Mouse (Mus musculus) limb, embryonic 14.5 days (tissue): ENCODE data around the gene Rtel1. TPM values are rescaled to one million over a fixed set of nuclear protein-coding genes. Genes with fewer than 3 reads are reported as not detected.
"Not testable (repeated sequence)": the region's sequence is repeated elsewhere in the genome, so short reads cannot be mapped to it uniquely, and the experiment has no call there.

Source experiments
- ATAC-seq: fragments of 200-750 bp; cut with Nextera tagmentation; 2 replicates; pipeline ENCODE4 v1.8.0; 2017; ENCODE audit warnings: low read depth, moderate number of reproducible peaks, moderate TSS enrichment; ENCODE audit not compliant: low FRiP score
- DNase-seq: peaks from one replicate; pipeline ENCODE4 v3.0.0-alpha.2; 2015; ENCODE audit warnings: low spot score
- H3K27ac ChIP-seq: fragments of 300-500 bp; sonication (generic); replicated peaks from 2 replicates; pipeline ENCODE4 v1.5.1; 2014; ENCODE audit warnings: low read depth, mild to moderate bottlenecking, low read length, moderate library complexity, mixed read lengths
- H3K27me3 ChIP-seq: fragments of 300-500 bp; sonication (generic); 2 replicates; pipeline ENCODE4 v1.6.1; 2014; ENCODE audit warnings: low read length, mixed read lengths; ENCODE audit not compliant: control insufficient read depth, insufficient read depth
- H3K36me3 ChIP-seq: fragments of 300-500 bp; sonication (generic); 2 replicates; pipeline ENCODE4 v1.6.1; 2014; ENCODE audit warnings: mild to moderate bottlenecking, low read length, moderate library complexity, mixed read lengths; ENCODE audit not compliant: control insufficient read depth, insufficient read depth
- H3K4me1 ChIP-seq: fragments of 300-500 bp; sonication (generic); 2 replicates; pipeline ENCODE4 v1.6.1; 2014; ENCODE audit warnings: antibody characterized with exemption, low read length, mixed read lengths; ENCODE audit not compliant: control insufficient read depth, insufficient read depth
- H3K4me2 ChIP-seq: fragments of 300-500 bp; sonication (generic); replicated peaks from 2 replicates; pipeline ENCODE4 v1.6.1; 2014; ENCODE audit warnings: low read depth, mild to moderate bottlenecking, low read length, moderate library complexity; ENCODE audit not compliant: severe bottlenecking
- H3K4me3 ChIP-seq: fragments of 300-500 bp; sonication (generic); replicated peaks from 2 replicates; pipeline ENCODE4 v1.5.1; 2014; ENCODE audit warnings: low read length
- H3K9ac ChIP-seq: fragments of 300-500 bp; sonication (generic); 2 replicates; pipeline ENCODE4 v1.6.1; 2014; ENCODE audit warnings: mild to moderate bottlenecking, low read depth, low read length, moderate library complexity; ENCODE audit not compliant: severe bottlenecking
- H3K9me3 ChIP-seq: fragments of 300-500 bp; sonication (generic); 2 replicates; pipeline ENCODE4 v1.6.1; 2016; ENCODE audit warnings: low read length; ENCODE audit not compliant: control insufficient read depth
- POLR2A ChIP-seq: fragments of 200-500 bp; IDR thresholded peaks from 2 replicates; pipeline ENCODE4 v1.8.0; 2012; ENCODE audit warnings: inconsistent platforms, mild to moderate bottlenecking, moderate library complexity, borderline replicate concordance; ENCODE audit not compliant: insufficient read depth, insufficient read length; ENCODE audit errors: extremely low read depth
- WGBS: fragments of 180-500 bp; shearing (Covaris S2); extraction: QIAGEN DNeasy Blood & Tissue Kit; methylation state at CpG from one replicate; pipeline ENCODE4 v1.1.7; 2014; 5-methylcytosine and 5-hydroxymethylcytosine counted together
- polyA plus RNA-seq, 2 experiments: library from polyadenylated mRNA; depleted of rRNA in 1 of 2; stranded (reverse) in 1 of 2; unstranded in 1 of 2; fragments of >200 nt; fragmentation: Nextera tagmentation in 1 of 2; extraction: Ambion mirVana in 1 of 2; gene quantifications; 2 replicates each; pipeline versions ENCODE4 v1.2.1 to v1.2.3; 2012 to 2014

The Rtel1 gene
- polyA plus RNA-seq, 2 experiments = 53.3 to 110 TPM

- Histone ChIP-seq H3K9me3 (no peaks in the 10 kb centered on the region), H3K36me3 (peaks cover 52% of the 10 kb centered on the region), H3K4me3 (no peak overlapping the region), H3K9ac (no peak overlapping the region), H3K27me3 (no peaks in the 10 kb centered on the region), H3K27ac (no peak overlapping the region), H3K4me2 (no peak overlapping the region), H3K4me1 (no peaks in the 10 kb centered on the region)
- 82% methylated on average over 3 of the region's 3 CpGs for WGBS
- no peak for DNase-seq
- no peak for TF ChIP-seq POLR2A
- no peak for ATAC-seq
These were observed 41.7 kb upstream of the Rtel1 start for GRCm38 (mm10) chr2:181277866-181278265.

- no peak for ATAC-seq
- Histone ChIP-seq H3K4me1 (no peaks in the 10 kb centered on the region), H3K4me2 (no peak overlapping the region), H3K36me3 (peaks cover 43% of the 10 kb centered on the region), H3K9me3 (no peaks in the 10 kb centered on the region), H3K9ac (no peak overlapping the region), H3K27me3 (no peaks in the 10 kb centered on the region), H3K27ac (no peak overlapping the region), H3K4me3 (no peak overlapping the region)
- 86% methylated on average over 1 of the region's 1 CpGs for WGBS
- TF ChIP-seq POLR2A = no peak
- DNase-seq = no peak
These were observed 39.6 kb upstream of the Rtel1 start for GRCm38 (mm10) chr2:181279968-181280367.

- WGBS = 56% methylated on average over 6 of the region's 6 CpGs
- Histone ChIP-seq H3K4me3 (peak overlapping the region; percentile 67), H3K27me3 (no peaks in the 10 kb centered on the region)
These were observed 32.8 kb upstream of the Rtel1 start for GRCm38 (mm10) chr2:181286629-181287337.

GRCm38 (mm10) chr2:181287338-181287957 lies 32.1 kb upstream of the Rtel1 start:
- Histone ChIP-seq H3K9me3 (no peaks in the 10 kb centered on the region), H3K4me3 (peak overlapping the region; percentile 67), H3K27ac (peak overlapping the region; percentile 95), H3K27me3 (no peaks in the 10 kb centered on the region), H3K36me3 (peaks cover 11% of the 10 kb centered on the region; the same call in 1 of the 2 replicates), H3K4me2 (peak overlapping the region; percentile 62), H3K4me1 (peaks cover 12% of the 10 kb centered on the region; the same call in 1 of the 2 replicates), H3K9ac (peak overlapping the region; percentile 85)
- peak; percentile 89 for ATAC-seq
- peak; percentile 64 for DNase-seq
- WGBS = 1% methylated on average over 39 of the region's 71 CpGs
- TF ChIP-seq POLR2A = peak; percentile 78; the same call in 1 of the 2 replicates

More at GRCm38 (mm10) chr2:181286629-181287337, 32.8 kb upstream of the Rtel1 start:
- peak overlapping the region; percentile 62 for H3K4me2 ChIP-seq
- H3K9me3 ChIP-seq = no peaks in the 10 kb centered on the region
- no peak for ATAC-seq
- H3K4me1 ChIP-seq = peaks cover 12% of the 10 kb centered on the region; the same call in 1 of the 2 replicates
- H3K36me3 ChIP-seq = peaks cover 16% of the 10 kb centered on the region
- peak overlapping the region; percentile 95 for H3K27ac ChIP-seq
- no peak for TF ChIP-seq POLR2A
- no peak for DNase-seq
- peak overlapping the region; percentile 85 for H3K9ac ChIP-seq

GRCm38 (mm10) chr2:181287958-181288350 lies 31.6 kb upstream of the Rtel1 start, which contains the start of gene Gmeb2:
TSS of gene Gmeb2 (minus strand) at chr2:181288035.
- Histone ChIP-seq H3K36me3 (peaks cover 10% of the 10 kb centered on the region; the same call in 1 of the 2 replicates), H3K9ac (peak within 1 kb of the TSS; percentile 85), H3K4me3 (peak within 1 kb of the TSS; percentile 67), H3K4me2 (peak within 1 kb of the TSS; percentile 62), H3K27ac (peak within 1 kb of the TSS; percentile 95), H3K4me1 (peaks cover 12% of the 10 kb centered on the region; the same call in 1 of the 2 replicates)
- TF ChIP-seq POLR2A = 0 out of 2 replicates have a peak, but pooled peaks have one; percentile 18
- ATAC-seq (peak; percentile 97), DNase-seq (peak; percentile 98)
- not testable (repeated sequence) for H3K27me3 ChIP-seq, H3K9me3 ChIP-seq
- WGBS = under 1% methylated on average over 12 of the region's 38 CpGs
